Mouse (Mus musculus) granulocyte monocyte progenitor cell, adult 5-6 weeks (primary cell): ENCODE results near the gene Selenbp1. TPM values are rescaled to one million over a fixed set of nuclear protein-coding genes. Genes with fewer than 3 reads are reported as not detected.

Source experiments
- ATAC-seq: replicated peaks from 2 replicates; pipeline ENCODE4 v1.8.0; 2016; ENCODE audit warnings: mild to moderate bottlenecking, moderate TSS enrichment, inconsistent platforms; ENCODE audit not compliant: poor library complexity, severe bottlenecking
- total RNA-seq, 2 experiments: library from RNA; stranded (forward) in 1 of 2; stranded (reverse) in 1 of 2; fragments of 200-712, 200-1000 nt in 1 of 2; fragments of >200 nt in 1 of 2; fragmentation: Nextera tagmentation in 1 of 2; gene quantifications; 2 replicates each; pipeline ENCODE4 v1.2.3; 2014 to 2017

The Selenbp1 gene
- total RNA-seq, 2 experiments from 2014 or later = 20.1 to 39.7 TPM

- ATAC-seq = no peak
Measured at GRCm38 (mm10) chr3:94973620-94974019, 40.8 kb downstream of the Selenbp1 start.

GRCm38 (mm10) chr3:94974026-94974527 is 41.2 kb downstream of the Selenbp1 start:
- ATAC-seq = peak; percentile 2

- peak; percentile 86 for ATAC-seq
Measured at GRCm38 (mm10) chr3:94974528-94975422, 41.9 kb downstream of the Selenbp1 start, which contains the start of gene Pi4kb. Gene Pi4kb, plus strand, starts transcription at chr3:94974731.

- ATAC-seq = peak; percentile 78
Measured at GRCm38 (mm10) chr3:94984312-94984711, 51.5 kb downstream of the Selenbp1 start.

GRCm38 (mm10) chr3:94985513-94985912 is 52.7 kb downstream of the Selenbp1 start:
- ATAC-seq = no peak

GRCm38 (mm10) chr3:94987578-94987977 is 54.7 kb downstream of the Selenbp1 start:
- no peak for ATAC-seq

- ATAC-seq = no peak
Measured at GRCm38 (mm10) chr3:94989159-94989761, 56.4 kb downstream of the Selenbp1 start.

Other genes with a start within 250 kb of the Selenbp1 start
- not detected in 2 replicates for gene Selenbp2, start 239.5 kb upstream of the Selenbp1 start, total RNA-seq (2014; fragmentation: Nextera tagmentation)
- gene Selenbp2, start 239.5 kb upstream of the Selenbp1 start, total RNA-seq (2017) = 0.13 TPM in 1 of 2 replicates, not detected in the other
- 0.17 TPM in 1 of 2 replicates, not detected in the other for gene Cgn, start 146.6 kb upstream of the Selenbp1 start, total RNA-seq (2014; fragmentation: Nextera tagmentation)
- not detected in 2 replicates for gene Cgn, start 146.6 kb upstream of the Selenbp1 start, total RNA-seq (2017)
- 31.7 and 38.0 TPM in 2 replicates for gene Pogz, start 95.5 kb upstream of the Selenbp1 start, total RNA-seq (2014; fragmentation: Nextera tagmentation)
- 13.0 and 20.9 TPM in 2 replicates for gene Pogz, start 95.5 kb upstream of the Selenbp1 start, total RNA-seq (2017)
- 392 and 406 TPM in 2 replicates for gene Psmb4, start 46.1 kb upstream of the Selenbp1 start, total RNA-seq (2014; fragmentation: Nextera tagmentation)
- gene Psmb4, start 46.1 kb upstream of the Selenbp1 start, total RNA-seq (2017) = 232 and 280 TPM in 2 replicates
- 19.0 and 25.0 TPM in 2 replicates for gene Rfx5, start 21.0 kb downstream of the Selenbp1 start, total RNA-seq (2014; fragmentation: Nextera tagmentation)
- gene Rfx5, start 21.0 kb downstream of the Selenbp1 start, total RNA-seq (2017) = 17.1 and 17.9 TPM in 2 replicates
- 21.2 and 31.9 TPM in 2 replicates for gene Pi4kb, start 41.7 kb downstream of the Selenbp1 start, total RNA-seq (2014; fragmentation: Nextera tagmentation)
- 24.3 and 24.6 TPM in 2 replicates for gene Pi4kb, start 41.7 kb downstream of the Selenbp1 start, total RNA-seq (2017)
- 35.0 and 36.7 TPM in 2 replicates for gene Zfp687, start 82.4 kb downstream of the Selenbp1 start, total RNA-seq (2014; fragmentation: Nextera tagmentation)
- gene Zfp687, start 82.4 kb downstream of the Selenbp1 start, total RNA-seq (2017) = 18.4 and 20.6 TPM in 2 replicates
- gene Psmd4, start 109.6 kb downstream of the Selenbp1 start, total RNA-seq (2014; fragmentation: Nextera tagmentation) = 112 and 128 TPM in 2 replicates
- gene Psmd4, start 109.6 kb downstream of the Selenbp1 start, total RNA-seq (2017) = 196 and 226 TPM in 2 replicates
- 22.8 and 23.8 TPM in 2 replicates for gene Pip5k1a, start 173.9 kb downstream of the Selenbp1 start, total RNA-seq (2014; fragmentation: Nextera tagmentation)
- 14.4 and 16.0 TPM in 2 replicates for gene Pip5k1a, start 173.9 kb downstream of the Selenbp1 start, total RNA-seq (2017)
- gene Vps72, start 178.0 kb downstream of the Selenbp1 start, total RNA-seq (2014; fragmentation: Nextera tagmentation) = 54.8 and 58.1 TPM in 2 replicates
- 50.0 and 62.4 TPM in 2 replicates for gene Vps72, start 178.0 kb downstream of the Selenbp1 start, total RNA-seq (2017)
- 9.4 and 13.9 TPM in 2 replicates for gene Tmod4, start 191.4 kb downstream of the Selenbp1 start, total RNA-seq (2014; fragmentation: Nextera tagmentation)
- gene Tmod4, start 191.4 kb downstream of the Selenbp1 start, total RNA-seq (2017) = not detected in 2 replicates
- 41.2 and 82.8 TPM in 2 replicates for gene Scnm1, start 201.0 kb downstream of the Selenbp1 start, total RNA-seq (2014; fragmentation: Nextera tagmentation)
- gene Scnm1, start 201.0 kb downstream of the Selenbp1 start, total RNA-seq (2017) = 53.1 and 64.1 TPM in 2 replicates
- gene Lysmd1, start 201.0 kb downstream of the Selenbp1 start, total RNA-seq (2014; fragmentation: Nextera tagmentation) = 3.1 and 4.3 TPM in 2 replicates
- 2.7 and 4.4 TPM in 2 replicates for gene Lysmd1, start 201.0 kb downstream of the Selenbp1 start, total RNA-seq (2017)
- gene Tnfaip8l2, start 209.3 kb downstream of the Selenbp1 start, total RNA-seq (2014; fragmentation: Nextera tagmentation) = 30.5 and 40.2 TPM in 2 replicates
- 21.0 and 24.3 TPM in 2 replicates for gene Tnfaip8l2, start 209.3 kb downstream of the Selenbp1 start, total RNA-seq (2017)
- not detected in 2 replicates for gene Sema6c, start 227.4 kb downstream of the Selenbp1 start, total RNA-seq (2014; fragmentation: Nextera tagmentation)
- not detected in 2 replicates for gene Sema6c, start 227.4 kb downstream of the Selenbp1 start, total RNA-seq (2017)